ENCODE assay signal across 17 mouse cellular contexts in the genomic region with DNA sequence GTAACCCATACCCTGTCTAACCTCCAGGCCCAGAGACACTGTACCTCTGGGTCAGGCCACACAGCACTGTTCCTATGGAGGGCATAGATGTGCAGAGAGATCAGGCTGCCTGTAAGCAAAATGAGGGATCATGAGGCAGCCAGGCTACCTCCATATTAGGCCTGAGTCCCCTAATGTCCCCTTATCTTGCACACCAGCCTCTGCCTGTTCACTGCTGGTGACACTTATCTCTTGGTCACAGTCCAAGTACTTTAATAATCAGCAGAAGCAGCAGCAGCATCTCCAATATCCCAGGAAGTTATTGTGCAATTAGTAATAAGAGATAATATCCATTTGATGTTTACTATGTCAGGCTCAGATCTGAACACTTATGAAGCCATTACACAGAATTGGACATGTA. TPM values are rescaled to one million over a fixed set of nuclear protein-coding genes. Genes with fewer than 3 reads are reported as not detected.
DNase-seq lines count a peak whose midpoint lies in the region; ATAC-seq lines count a peak whose summit lies in the region.
"Had no signal": no experiment of that assay in that cellular context is flagged by ENCODE, and none has a peak within 500 bp of the region (broad histone marks: within the 10 kb centered on the region; RNA-seq: fewer than 3 reads in every experiment).

No protein-coding gene starts in this region.

- H3K36me3 ChIP-seq in liver, embryonic 13.5 days = no peaks in the 10 kb centered on the region
- H3K36me3 ChIP-seq: embryonic facial prominence, embryonic 15.5 days; hindbrain, embryonic 12.5 days; limb, embryonic 15.5 days; midbrain, embryonic 10.5 days had no signal

- no peaks in the 10 kb centered on the region for H3K9me3 ChIP-seq in liver, embryonic 13.5 days (replicated peaks)
- H3K9me3 ChIP-seq: embryonic facial prominence, embryonic 15.5 days; hindbrain, embryonic 12.5 days; limb, embryonic 15.5 days; midbrain, embryonic 10.5 days had no signal

- H3K27ac ChIP-seq in liver, embryonic 13.5 days = no peak overlapping the region
- H3K27ac ChIP-seq: embryonic facial prominence, embryonic 15.5 days; hindbrain, embryonic 12.5 days; limb, embryonic 15.5 days; midbrain, embryonic 10.5 days had no signal

- H3K4me1 ChIP-seq in liver, embryonic 13.5 days (replicated peaks) = 0 out of 2 replicates have a peak, but pooled peaks cover 2% of the 10 kb centered on the region
- H3K4me1 ChIP-seq: embryonic facial prominence, embryonic 15.5 days; hindbrain, embryonic 12.5 days; limb, embryonic 15.5 days; midbrain, embryonic 10.5 days had no signal

- DNase-seq in spleen, adult 12 weeks (ENCODE audit: low spot score) = peak; percentile 41
- DNase-seq in spleen, adult 18-20 months = no peak
- peak; percentile 69 for DNase-seq in c-Kit-positive CD71-positive TER-119-positive erythroid progenitor cells, embryonic 14.5 days (ENCODE audit: low spot score)
- peak; percentile 66 for DNase-seq in liver, embryonic 13.5 days
- DNase-seq in spleen, postnatal 10 days (ENCODE audit: low spot score in 2 of 2) = peak; percentile 28 to 54
- DNase-seq in ovary, postnatal 14 days (ENCODE audit: low spot score) = no peak
- no peak for DNase-seq in right cerebral cortex, postnatal 14 days
- no peak for DNase-seq in right cerebral cortex, postnatal 25 days
- DNase-seq: adrenal gland, adult 2 months; kidney, adult 18-20 months had no signal

- peak; percentile 98 for ATAC-seq in liver, embryonic 13.5 days (ENCODE audit: low read depth)
- ATAC-seq: forebrain, embryonic 16.5 days had no signal

- H3K4me3 ChIP-seq in liver, embryonic 13.5 days (replicated peaks) = no peak overlapping the region
- H3K4me3 ChIP-seq: embryonic facial prominence, embryonic 15.5 days; hindbrain, embryonic 12.5 days; limb, embryonic 15.5 days; midbrain, embryonic 10.5 days had no signal

- H3K27me3 ChIP-seq in liver, embryonic 13.5 days = no peaks in the 10 kb centered on the region
- H3K27me3 ChIP-seq: embryonic facial prominence, embryonic 15.5 days; hindbrain, embryonic 12.5 days; limb, embryonic 15.5 days had no signal

- no peak overlapping the region for H3K9ac ChIP-seq in liver, embryonic 13.5 days
- H3K9ac ChIP-seq: embryonic facial prominence, embryonic 15.5 days; hindbrain, embryonic 12.5 days; limb, embryonic 15.5 days had no signal

- H3K4me2 ChIP-seq in liver, embryonic 13.5 days = no peak overlapping the region
- H3K4me2 ChIP-seq: embryonic facial prominence, embryonic 15.5 days; hindbrain, embryonic 12.5 days; limb, embryonic 15.5 days had no signal

RNA-seq across cellular contexts. Expression of a gene that starts 17.7 kb away (rescaled TPM):
- not detected in 2 replicates for polyA plus RNA-seq in liver, embryonic 13.5 days (2015; fragmentation: Nextera tagmentation; extraction: Ambion mirVana)
- polyA plus RNA-seq: adrenal gland, adult 2 months; embryonic facial prominence, embryonic 15.5 days; forebrain, embryonic 16.5 days; hindbrain, embryonic 12.5 days; large intestine, adult 2 months; limb, embryonic 15.5 days; midbrain, embryonic 10.5 days; stomach, embryonic 16.5 days had no signal

RNA-seq across cellular contexts. Expression of a gene that starts 19.6 kb away (rescaled TPM):
- not detected in 2 replicates for polyA plus RNA-seq in liver, embryonic 13.5 days (2015; fragmentation: Nextera tagmentation; extraction: Ambion mirVana)
- polyA plus RNA-seq: adrenal gland, adult 2 months; embryonic facial prominence, embryonic 15.5 days; forebrain, embryonic 16.5 days; hindbrain, embryonic 12.5 days; large intestine, adult 2 months; limb, embryonic 15.5 days; midbrain, embryonic 10.5 days; stomach, embryonic 16.5 days had no signal

Comparison
In these comparisons a context has a peak if more than half of its experiments do, and no peak if none do; other contexts are left out.
1. DNase-seq: peak in spleen, adult 12 weeks (single experiment), c-Kit-positive CD71-positive TER-119-positive erythroid progenitor cells, embryonic 14.5 days (single experiment), liver, embryonic 13.5 days (single experiment) and spleen, postnatal 10 days (2 of 2); none in spleen, adult 18-20 months (0 of 2), ovary, postnatal 14 days (single experiment), right cerebral cortex, postnatal 14 days (single experiment) and right cerebral cortex, postnatal 25 days (single experiment).